Mouse (Mus musculus): ENCODE measurements around the gene Tbl3. TPM values are rescaled to one million over a fixed set of nuclear protein-coding genes. Genes with fewer than 3 reads are reported as not detected.
"Not testable (repeated sequence)": the region's sequence is repeated elsewhere in the genome, so short reads cannot be mapped to it uniquely, and the experiment has no call there.

Gene Tbl3
- polyA plus RNA-seq, 1 experiment from 2014 or later = 105 TPM

GRCm38 (mm10) chr17:24722220-24722924 is 14.9 kb upstream of the Tbl3 start:
- H3K4me3 ChIP-seq (ENCODE audit: low read length) = peak overlapping the region; percentile 90
- peaks cover 20% of the 10 kb centered on the region for H3K36me3 ChIP-seq (ENCODE audit: control insufficient read depth, insufficient read depth, low read length)
- H3K9me3 ChIP-seq (ENCODE audit: control insufficient read depth, low read length) = no peaks in the 10 kb centered on the region
- H3K4me2 ChIP-seq (replicated peaks; ENCODE audit: low read depth, low read length) = peak overlapping the region; percentile 78
- 39% methylated on average over 13 of the region's 13 CpGs for WGBS
- peak overlapping the region; percentile 86; the same call in 1 of the 2 replicates for H3K9ac ChIP-seq (ENCODE audit: low read depth, low read length)
- no peak for ATAC-seq (ENCODE audit: low FRiP score, low TSS enrichment)
- peaks cover 8% of the 10 kb centered on the region for H3K4me1 ChIP-seq (ENCODE audit: control insufficient read depth, insufficient read depth, low read length)
- H3K27me3 ChIP-seq (ENCODE audit: control insufficient read depth, insufficient read depth, low read length) = no peaks in the 10 kb centered on the region
- H3K27ac ChIP-seq (ENCODE audit: low read depth, low read length) = no peak overlapping the region

- 58% methylated on average over 7 of the region's 7 CpGs for WGBS
- Histone ChIP-seq H3K4me2 (replicated peaks; ENCODE audit: low read depth, low read length) (peak overlapping the region; percentile 78), H3K36me3 (ENCODE audit: control insufficient read depth, insufficient read depth, low read length) (peaks cover 24% of the 10 kb centered on the region), H3K4me3 (ENCODE audit: low read length) (peak overlapping the region; percentile 90), H3K9ac (ENCODE audit: low read depth, low read length) (peak overlapping the region; percentile 86)
- H3K27ac ChIP-seq (ENCODE audit: low read depth, low read length); ATAC-seq (ENCODE audit: low FRiP score, low TSS enrichment); H3K27me3 ChIP-seq (ENCODE audit: control insufficient read depth, insufficient read depth, low read length); H3K9me3 ChIP-seq (ENCODE audit: control insufficient read depth, low read length); H3K4me1 ChIP-seq (ENCODE audit: control insufficient read depth, insufficient read depth, low read length): not testable (repeated sequence)
Measured at GRCm38 (mm10) chr17:24721383-24721955, 14.0 kb upstream of the Tbl3 start.

- not testable (repeated sequence) for H3K9me3 ChIP-seq (ENCODE audit: control insufficient read depth, low read length); ATAC-seq (ENCODE audit: low FRiP score, low TSS enrichment); H3K4me1 ChIP-seq (ENCODE audit: control insufficient read depth, insufficient read depth, low read length); H3K27me3 ChIP-seq (ENCODE audit: control insufficient read depth, insufficient read depth, low read length)
- Histone ChIP-seq H3K9ac (ENCODE audit: low read depth, low read length) (peak overlapping the region; percentile 86), H3K4me2 (replicated peaks; ENCODE audit: low read depth, low read length) (peak overlapping the region; percentile 78), H3K27ac (ENCODE audit: low read depth, low read length) (peak overlapping the region; percentile 83; the same call in 1 of the 2 replicates), H3K4me3 (ENCODE audit: low read length) (peak overlapping the region; percentile 90), H3K36me3 (ENCODE audit: control insufficient read depth, insufficient read depth, low read length) (peaks cover 30% of the 10 kb centered on the region)
- WGBS = under 1% methylated on average over 10 of the region's 11 CpGs
Measured at GRCm38 (mm10) chr17:24720616-24721015, 13.2 kb upstream of the Tbl3 start.

- H3K36me3 ChIP-seq (ENCODE audit: control insufficient read depth, insufficient read depth, low read length) = peaks cover 30% of the 10 kb centered on the region
- H3K27ac ChIP-seq (ENCODE audit: low read depth, low read length) = peak overlapping the region; percentile 91
- WGBS = under 1% methylated on average over 61 of the region's 61 CpGs
- H3K4me2 ChIP-seq (replicated peaks; ENCODE audit: low read depth, low read length) = peak overlapping the region; percentile 78
- ATAC-seq (ENCODE audit: low FRiP score, low TSS enrichment) = peak; percentile 97
- no peaks in the 10 kb centered on the region for H3K9me3 ChIP-seq (ENCODE audit: control insufficient read depth, low read length)
- H3K9ac ChIP-seq (ENCODE audit: low read depth, low read length) = peak overlapping the region; percentile 93
- H3K27me3 ChIP-seq (ENCODE audit: control insufficient read depth, insufficient read depth, low read length) = no peaks in the 10 kb centered on the region
- peak overlapping the region; percentile 90 for H3K4me3 ChIP-seq (ENCODE audit: low read length)
- peaks cover 8% of the 10 kb centered on the region for H3K4me1 ChIP-seq (ENCODE audit: control insufficient read depth, insufficient read depth, low read length)
Measured at GRCm38 (mm10) chr17:24719494-24720222, 12.2 kb upstream of the Tbl3 start.

- H3K9ac ChIP-seq (ENCODE audit: low read depth, low read length) = peak overlapping the region; percentile 93; the same call in 1 of the 2 replicates
- 66% methylated on average over 5 of the region's 5 CpGs for WGBS
- H3K4me1 ChIP-seq (ENCODE audit: control insufficient read depth, insufficient read depth, low read length); H3K27ac ChIP-seq (ENCODE audit: low read depth, low read length); ATAC-seq (ENCODE audit: low FRiP score, low TSS enrichment); H3K27me3 ChIP-seq (ENCODE audit: control insufficient read depth, insufficient read depth, low read length); H3K9me3 ChIP-seq (ENCODE audit: control insufficient read depth, low read length): not testable (repeated sequence)
- peaks cover 30% of the 10 kb centered on the region for H3K36me3 ChIP-seq (ENCODE audit: control insufficient read depth, insufficient read depth, low read length)
- peak overlapping the region; percentile 44 for H3K4me2 ChIP-seq (replicated peaks; ENCODE audit: low read depth, low read length)
- H3K4me3 ChIP-seq (ENCODE audit: low read length) = peak overlapping the region; percentile 90
Measured at GRCm38 (mm10) chr17:24718938-24719337, 11.5 kb upstream of the Tbl3 start.

- ATAC-seq (ENCODE audit: low FRiP score, low TSS enrichment) = no peak
- Histone ChIP-seq H3K4me3 (ENCODE audit: low read length) (peak within 1 kb of the TSS; percentile 90; the same call in 1 of the 2 replicates), H3K9ac (ENCODE audit: low read depth, low read length) (no peak within 1 kb of the TSS; the same call in 1 of the 2 replicates), H3K4me1 (ENCODE audit: control insufficient read depth, insufficient read depth, low read length) (peaks cover 8% of the 10 kb centered on the region), H3K4me2 (replicated peaks; ENCODE audit: low read depth, low read length) (peak within 1 kb of the TSS; percentile 44), H3K27me3 (ENCODE audit: control insufficient read depth, insufficient read depth, low read length) (no peaks in the 10 kb centered on the region), H3K27ac (ENCODE audit: low read depth, low read length) (no peak within 1 kb of the TSS), H3K36me3 (ENCODE audit: control insufficient read depth, insufficient read depth, low read length) (peaks cover 30% of the 10 kb centered on the region), H3K9me3 (ENCODE audit: control insufficient read depth, low read length) (no peaks in the 10 kb centered on the region)
- WGBS = 80% methylated on average over 4 of the region's 4 CpGs
Measured at GRCm38 (mm10) chr17:24717943-24718342, 10.5 kb upstream of the Tbl3 start, which contains the start of the genes Rnf151 and Rps2. Gene Rnf151 (minus strand): TSS chr17:24718063. Gene Rps2 (plus strand): TSS chr17:24718116.

- WGBS = 96% methylated on average over 15 of the region's 15 CpGs
- Histone ChIP-seq H3K36me3 (ENCODE audit: control insufficient read depth, insufficient read depth, low read length) (peaks cover 15% of the 10 kb centered on the region), H3K4me3 (ENCODE audit: low read length) (no peak overlapping the region), H3K4me1 (ENCODE audit: control insufficient read depth, insufficient read depth, low read length) (no peaks in the 10 kb centered on the region), H3K27ac (ENCODE audit: low read depth, low read length) (no peak overlapping the region), H3K4me2 (replicated peaks; ENCODE audit: low read depth, low read length) (no peak overlapping the region), H3K27me3 (ENCODE audit: control insufficient read depth, insufficient read depth, low read length) (no peaks in the 10 kb centered on the region), H3K9me3 (ENCODE audit: control insufficient read depth, low read length) (no peaks in the 10 kb centered on the region), H3K9ac (ENCODE audit: low read depth, low read length) (no peak overlapping the region)
- ATAC-seq (ENCODE audit: low FRiP score, low TSS enrichment) = no peak
Measured at GRCm38 (mm10) chr17:24716166-24716682, 8.8 kb upstream of the Tbl3 start.

GRCm38 (mm10) chr17:24715556-24715955 is 8.1 kb upstream of the Tbl3 start:
- Histone ChIP-seq H3K36me3 (ENCODE audit: control insufficient read depth, insufficient read depth, low read length) (peaks cover 10% of the 10 kb centered on the region; the same call in 1 of the 2 replicates), H3K27me3 (ENCODE audit: control insufficient read depth, insufficient read depth, low read length) (no peaks in the 10 kb centered on the region), H3K4me1 (ENCODE audit: control insufficient read depth, insufficient read depth, low read length) (no peaks in the 10 kb centered on the region), H3K4me2 (replicated peaks; ENCODE audit: low read depth, low read length) (no peak overlapping the region), H3K4me3 (ENCODE audit: low read length) (no peak overlapping the region), H3K27ac (ENCODE audit: low read depth, low read length) (no peak overlapping the region), H3K9me3 (ENCODE audit: control insufficient read depth, low read length) (no peaks in the 10 kb centered on the region), H3K9ac (ENCODE audit: low read depth, low read length) (no peak overlapping the region)
- no peak for ATAC-seq (ENCODE audit: low FRiP score, low TSS enrichment)
- 48% methylated on average over 6 of the region's 6 CpGs for WGBS
